Mouse (Mus musculus): ENCODE results near the gene Psmb5.

- TF ChIP-seq TCF12 (IDR thresholded peaks at IDR 0.05; ENCODE audit: insufficient read depth, poor library complexity, severe bottlenecking) (no peak), POLR2A (IDR thresholded peaks at IDR 0.05; ENCODE audit: insufficient read length, low read depth) (no peak), MYOG (IDR thresholded peaks at IDR 0.05; ENCODE audit: control insufficient read depth in 1 of 3, insufficient read depth in 1 of 3, insufficient read length in 2 of 3, low read depth in 2 of 3) (no peak), MAX (IDR thresholded peaks at IDR 0.05; ENCODE audit: low read depth) (no peak), USF1 (IDR thresholded peaks at IDR 0.05; ENCODE audit: low read depth) (no peak), SRF (IDR thresholded peaks at IDR 0.05; ENCODE audit: control insufficient read depth, insufficient read length, low read depth) (no peak), E2F4 (IDR thresholded peaks at IDR 0.05; ENCODE audit: insufficient read depth) (no peak)
These were observed 46.8 kb upstream of the Psmb5 start for GRCm38 (mm10) chr14:54664477-54665222.

All from myocyte (in vitro differentiated cells).